Comparison of ENCODE assay signal across 14 mouse cellular contexts in the genomic region with DNA sequence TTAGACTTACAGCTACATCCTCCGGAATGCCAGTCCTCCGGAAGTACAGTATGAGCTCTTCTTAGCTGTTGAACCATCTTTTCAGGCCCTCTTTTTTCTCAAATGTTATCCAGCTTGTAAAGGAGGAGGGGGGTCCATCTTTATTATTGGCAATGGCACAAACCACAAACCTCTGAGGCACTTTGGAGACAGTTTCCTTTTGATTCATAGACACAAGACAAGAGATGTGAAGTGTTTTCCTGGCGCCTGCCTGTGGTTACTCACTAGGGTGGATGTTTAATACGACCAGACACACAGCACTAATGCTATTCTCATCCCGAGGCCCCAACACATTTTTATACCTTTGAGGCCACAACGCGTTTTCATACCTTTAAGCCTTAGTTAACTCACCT. TPM values are rescaled to one million over a fixed set of nuclear protein-coding genes. Genes with fewer than 3 reads are reported as not detected.
DNase-seq lines count a peak whose midpoint lies in the region; ATAC-seq lines count a peak whose summit lies in the region.
"Had no signal": no experiment of that assay in that cellular context is flagged by ENCODE, and none has a peak within 500 bp of the region (broad histone marks: within the 10 kb centered on the region; RNA-seq: fewer than 3 reads in every experiment).

No protein-coding gene starts in this region.

- ATAC-seq in lung, embryonic 15.5 days (ENCODE audit: borderline replicate concordance, extremely low read depth, low FRiP score, low TSS enrichment) = no peak
- ATAC-seq: CD4-positive, CD25-positive, alpha-beta regulatory T cell, adult 4 months; inflammation-experienced regulatory T-cells, adult 6 months had no signal

- peak overlapping the region; percentile 85 for H3K27ac ChIP-seq in heart, embryonic 10.5 days
- H3K27ac ChIP-seq in lung, embryonic 15.5 days = 0 out of 2 replicates have a peak overlapping the region, but pooled peaks have one; percentile 34
- peak overlapping the region; percentile 82 for H3K27ac ChIP-seq in limb, embryonic 10.5 days
- H3K27ac ChIP-seq: midbrain, embryonic 10.5 days had no signal

- H3K27me3 ChIP-seq in heart, embryonic 10.5 days (ENCODE audit: insufficient read depth, poor library complexity, severe bottlenecking) = no peaks in the 10 kb centered on the region
- H3K27me3 ChIP-seq in lung, embryonic 15.5 days = no peaks in the 10 kb centered on the region
- H3K27me3 ChIP-seq in limb, embryonic 10.5 days (ENCODE audit: low read depth, poor library complexity, severe bottlenecking) = no peaks in the 10 kb centered on the region

- no peaks in the 10 kb centered on the region for H3K36me3 ChIP-seq in heart, embryonic 10.5 days
- H3K36me3 ChIP-seq in lung, embryonic 15.5 days = no peaks in the 10 kb centered on the region
- no peaks in the 10 kb centered on the region for H3K36me3 ChIP-seq in limb, embryonic 10.5 days
- H3K36me3 ChIP-seq: midbrain, embryonic 10.5 days had no signal

- no peak for DNase-seq in heart, embryonic 10.5 days (ENCODE audit: low spot score)
- DNase-seq in heart, adult 8-10 months (ENCODE audit: low spot score) = no peak
- DNase-seq in lung, adult 18-20 months = no peak
- no peak for DNase-seq in limb, embryonic 10.5 days (ENCODE audit: low spot score)
- DNase-seq in cerebellum, adult 18-20 months = no peak
- no peak for DNase-seq in ovary, adult 18-20 months (ENCODE audit: low spot score)
- DNase-seq in embryo, embryonic 10 days (ENCODE audit: low spot score) = no peak
- DNase-seq: adrenal gland, postnatal 14 days; gastrocnemius, postnatal 10 days; thymus, adult 18-20 months had no signal

- no peaks in the 10 kb centered on the region for H3K9me3 ChIP-seq in heart, embryonic 10.5 days
- H3K9me3 ChIP-seq in lung, embryonic 15.5 days = no peaks in the 10 kb centered on the region
- no peaks in the 10 kb centered on the region for H3K9me3 ChIP-seq in limb, embryonic 10.5 days (replicated peaks)
- H3K9me3 ChIP-seq: midbrain, embryonic 10.5 days had no signal

- no peak overlapping the region for H3K9ac ChIP-seq in lung, embryonic 15.5 days

- peaks cover 40% of the 10 kb centered on the region for H3K4me1 ChIP-seq in heart, embryonic 10.5 days
- H3K4me1 ChIP-seq in lung, embryonic 15.5 days = peaks cover 11% of the 10 kb centered on the region
- peaks cover 30% of the 10 kb centered on the region for H3K4me1 ChIP-seq in limb, embryonic 10.5 days

- no peak overlapping the region for H3K4me2 ChIP-seq in lung, embryonic 15.5 days

- WGBS in heart, embryonic 10.5 days = 36% methylated on average over 7 of the region's 7 CpGs
- 38% methylated on average over 7 of the region's 7 CpGs for WGBS in lung, embryonic 15.5 days
- 68% methylated on average over 7 of the region's 7 CpGs for WGBS in limb, embryonic 10.5 days

- H3K4me3 ChIP-seq in heart, embryonic 10.5 days = peak overlapping the region; percentile 31
- H3K4me3 ChIP-seq in lung, embryonic 15.5 days = no peak overlapping the region
- H3K4me3 ChIP-seq in limb, embryonic 10.5 days = no peak overlapping the region
- H3K4me3 ChIP-seq: midbrain, embryonic 10.5 days had no signal

RNA-seq across cellular contexts. Expression of gene Tpm1, which starts 28.1 kb away (rescaled TPM):
- polyA plus RNA-seq in heart, embryonic 10.5 days (2016; fragmentation: Nextera tagmentation; extraction: Ambion mirVana) = 2,990 and 4,096 TPM in 2 replicates
- over 10,000 TPM in 3 of 4 experiments, 1,000 to 10,000 TPM in 1; 9,382 to 12,072 (median 10,190) TPM for total RNA-seq in heart, adult 8-10 months (2022)
- polyA plus RNA-seq in lung, embryonic 15.5 days (2015; fragmentation: Nextera tagmentation; extraction: Ambion mirVana) = 747 and 774 TPM in 2 replicates
- polyA plus RNA-seq in limb, embryonic 10.5 days (2016; fragmentation: Nextera tagmentation; extraction: Ambion mirVana) = 252 and 286 TPM in 2 replicates

Comparison
In these comparisons a context has a peak if more than half of its experiments do, and no peak if none do; other contexts are left out.
1. H3K27ac ChIP-seq: peak in every context shown above with its lines; median percentile 85 in heart, embryonic 10.5 days; 82 in limb, embryonic 10.5 days; 34 in lung, embryonic 15.5 days.